Mouse (Mus musculus) stomach, embryonic 14.5 days (tissue): ENCODE results near the gene Exoc3. TPM values are rescaled to one million over a fixed set of nuclear protein-coding genes. Genes with fewer than 3 reads are reported as not detected.
A peak's percentile ranks its signal among the peaks of the same experiment; 100 is the strongest.

Experiments used
- ATAC-seq: fragments of 200-750 bp; cut with Nextera tagmentation; 2 replicates; pipeline ENCODE4 v1.8.0; 2017; ENCODE audit warnings: low read depth, moderate TSS enrichment; ENCODE audit not compliant: insufficient number of reproducible peaks, insufficient read depth, low FRiP score
- H3K27ac ChIP-seq: fragments of 300-500 bp; sonication (generic); 2 replicates; pipeline ENCODE4 v1.5.1; 2014; ENCODE audit warnings: mild to moderate bottlenecking, low read length, moderate library complexity, mixed read lengths
- H3K27me3 ChIP-seq: fragments of 300-500 bp; sonication (generic); 2 replicates; pipeline ENCODE4 v1.6.1; 2014; ENCODE audit warnings: low read length, control low read depth, mixed read lengths; ENCODE audit not compliant: control insufficient read depth, insufficient read depth
- H3K36me3 ChIP-seq: fragments of 300-500 bp; sonication (generic); 2 replicates; pipeline ENCODE4 v1.6.1; 2014; ENCODE audit warnings: mild to moderate bottlenecking, control low read depth, low read length, moderate library complexity, mixed read lengths; ENCODE audit not compliant: control insufficient read depth, insufficient read depth
- H3K4me1 ChIP-seq: fragments of 300-500 bp; sonication (generic); 2 replicates; pipeline ENCODE4 v1.6.1; 2014; ENCODE audit warnings: low read length, control low read depth, mixed read lengths; ENCODE audit not compliant: control insufficient read depth, insufficient read depth
- H3K4me2 ChIP-seq: fragments of 300-500 bp; sonication (generic); replicated peaks from 2 replicates; pipeline ENCODE4 v1.6.1; 2014; ENCODE audit warnings: low read depth, low read length, control low read depth
- H3K4me3 ChIP-seq: fragments of 300-500 bp; sonication (generic); 2 replicates; pipeline ENCODE4 v1.5.1; 2014; ENCODE audit warnings: low read depth, low read length, control low read depth
- H3K9ac ChIP-seq: fragments of 300-500 bp; sonication (generic); replicated peaks from 2 replicates; pipeline ENCODE4 v1.6.1; 2014; ENCODE audit warnings: low read depth, mild to moderate bottlenecking, control low read depth, low read length, moderate library complexity, mixed read lengths
- H3K9me3 ChIP-seq: fragments of 300-500 bp; sonication (generic); 2 replicates; pipeline ENCODE4 v1.6.1; 2016; ENCODE audit warnings: low read depth, low read length, control low read depth; ENCODE audit not compliant: control insufficient read depth
- WGBS: fragments of 180-500 bp; shearing (Covaris S2); extraction: QIAGEN DNeasy Blood & Tissue Kit; methylation state at CpG from one replicate; pipeline ENCODE4 v1.1.7; 2014; 5-methylcytosine and 5-hydroxymethylcytosine counted together
- polyA plus RNA-seq: library from polyadenylated mRNA; unstranded; fragments of >200 nt; fragmentation: Nextera tagmentation; extraction: Ambion mirVana; gene quantifications from 2 replicates; pipeline ENCODE4 v1.2.1, GENCODE M21; 2014

Gene Exoc3
- polyA plus RNA-seq, 1 experiment from 2014 or later, result 82.1 TPM

DNA sequence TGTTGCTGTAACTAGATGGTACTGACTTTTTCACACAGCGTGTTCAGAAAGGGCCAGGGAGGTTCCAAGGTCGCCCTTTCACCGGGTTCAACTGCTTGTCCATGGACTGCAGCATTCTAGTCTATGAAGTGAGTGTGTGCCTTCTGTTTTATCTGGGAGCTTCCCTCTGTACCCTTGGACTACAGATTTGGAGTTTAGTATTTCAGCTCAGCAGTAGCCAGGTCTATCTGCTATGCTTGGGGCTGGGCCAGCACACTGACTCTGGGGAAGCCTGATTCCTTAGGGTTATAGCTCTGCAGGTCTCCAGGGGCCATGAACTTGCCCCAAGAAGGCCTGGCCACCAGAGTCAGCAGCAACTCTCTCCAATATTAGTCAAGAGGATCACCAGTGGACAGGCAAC lies 85.9 kb downstream of the Exoc3 start:
- H3K4me3 ChIP-seq, result no peak overlapping the region
- 70% methylated on average over 3 of the region's 3 CpGs for WGBS
- H3K4me1 ChIP-seq, result 0 out of 2 replicates have a peak, but pooled peaks cover 5% of the 10 kb centered on the region
- H3K36me3 ChIP-seq, result no peaks in the 10 kb centered on the region
- no peak overlapping the region for H3K4me2 ChIP-seq
- no peak overlapping the region for H3K27ac ChIP-seq
- peaks cover 22% of the 10 kb centered on the region for H3K27me3 ChIP-seq
- no peak overlapping the region for H3K9ac ChIP-seq
- no peak for ATAC-seq
- no peaks in the 10 kb centered on the region for H3K9me3 ChIP-seq

GRCm38 (mm10) chr13:74121795-74122330 lies 86.7 kb downstream of the Exoc3 start:
- Histone ChIP-seq H3K27me3 (peaks cover 22% of the 10 kb centered on the region), H3K36me3 (no peaks in the 10 kb centered on the region), H3K27ac (no peak overlapping the region), H3K9me3 (no peaks in the 10 kb centered on the region), H3K4me2 (no peak overlapping the region), H3K9ac (no peak overlapping the region), H3K4me3 (peak overlapping the region; percentile 27; the same call in 1 of the 2 replicates), H3K4me1 (0 out of 2 replicates have a peak, but pooled peaks cover 5% of the 10 kb centered on the region)
- ATAC-seq, result no peak
- 37% methylated on average over 14 of the region's 14 CpGs for WGBS

DNA sequence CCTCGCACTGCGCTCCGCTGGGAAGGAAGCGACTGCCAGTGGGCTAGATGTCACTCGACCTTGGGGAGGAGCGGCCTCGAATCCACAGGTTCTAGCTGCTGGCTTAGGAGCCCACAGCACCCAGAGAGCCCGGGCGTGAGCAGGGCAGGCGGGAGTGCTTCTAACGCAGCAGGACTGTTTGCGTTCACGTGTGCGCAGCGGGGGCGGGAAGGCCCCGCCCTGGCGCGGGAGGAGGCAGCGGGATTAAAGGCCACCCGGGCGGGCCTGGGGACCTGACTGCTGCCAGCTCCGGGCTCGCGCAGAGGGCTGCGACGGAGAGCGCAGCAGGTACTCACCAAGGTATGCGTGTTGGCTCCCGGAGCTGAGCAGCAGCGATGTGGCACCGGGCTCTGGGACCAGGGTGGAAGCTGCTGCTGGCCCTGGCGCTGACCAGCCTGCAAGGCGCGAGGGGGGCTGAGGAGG lies 87.4 kb downstream of the Exoc3 start, which contains the start of gene Slc9a3:
Gene Slc9a3, plus strand, starts transcription at position 317 of the 462 bp plus-strand sequence.
- Histone ChIP-seq H3K9me3 (no peaks in the 10 kb centered on the region), H3K4me3 (peak within 1 kb of the TSS; percentile 27), H3K27me3 (peaks cover 22% of the 10 kb centered on the region), H3K27ac (no peak within 1 kb of the TSS), H3K9ac (no peak within 1 kb of the TSS), H3K4me2 (peak within 1 kb of the TSS; percentile 58), H3K36me3 (no peaks in the 10 kb centered on the region), H3K4me1 (0 out of 2 replicates have a peak, but pooled peaks cover 5% of the 10 kb centered on the region)
- peak; percentile 24; the same call in 1 of the 2 replicates for ATAC-seq
- under 1% methylated on average over 35 of the region's 35 CpGs for WGBS

Other genes starting within 250 kb of the Exoc3 start
- gene Zdhhc11, start 244.9 kb downstream of the Exoc3 start, polyA plus RNA-seq, result not detected in 2 replicates
- gene Tppp, start 199.3 kb downstream of the Exoc3 start, polyA plus RNA-seq, result 1.4 and 1.8 TPM in 2 replicates
- gene Cep72, start 146.4 kb downstream of the Exoc3 start, polyA plus RNA-seq, result 14.7 and 17.0 TPM in 2 replicates
- gene Slc9a3, start 87.3 kb downstream of the Exoc3 start, polyA plus RNA-seq, result not detected in 2 replicates
- 0.41 and 0.54 TPM in 2 replicates for gene Ahrr, start 83.6 kb upstream of the Exoc3 start, polyA plus RNA-seq
- gene Pdcd6, start 108.8 kb upstream of the Exoc3 start, polyA plus RNA-seq, result 157 and 174 TPM in 2 replicates
- gene Sdha, start 141.5 kb upstream of the Exoc3 start, polyA plus RNA-seq, result 205 and 230 TPM in 2 replicates
- gene Ccdc127, start 141.6 kb upstream of the Exoc3 start, polyA plus RNA-seq, result 59.6 and 62.6 TPM in 2 replicates
- gene Lrrc14b, start 155.3 kb upstream of the Exoc3 start, polyA plus RNA-seq, result not detected in 2 replicates
- gene Zfp72, start 182.1 kb upstream of the Exoc3 start, polyA plus RNA-seq, result 6.9 and 7.6 TPM in 2 replicates
- 70.2 and 77.1 TPM in 2 replicates for gene Ftl1-ps1, start 191.0 kb upstream of the Exoc3 start, polyA plus RNA-seq